Mouse (Mus musculus) embryonic facial prominence, embryonic 15.5 days (tissue): ENCODE data around the gene Lrrc63. TPM values are rescaled to one million over a fixed set of nuclear protein-coding genes. Genes with fewer than 3 reads are reported as not detected.
"Not testable (repeated sequence)": the region's sequence is repeated elsewhere in the genome, so short reads cannot be mapped to it uniquely, and the experiment has no call there.

Source experiments
- ATAC-seq: fragments of 200-750 bp; cut with Nextera tagmentation; 2 replicates; pipeline ENCODE4 v1.8.0; 2017; ENCODE audit warnings: low read depth, moderate TSS enrichment; ENCODE audit not compliant: insufficient number of reproducible peaks, low FRiP score, low TSS enrichment
- H3K27ac ChIP-seq: fragments of 300-500 bp; sonication (generic); replicated peaks from 2 replicates; pipeline ENCODE4 v1.5.1; 2015; ENCODE audit warnings: mild to moderate bottlenecking, inconsistent platforms
- H3K27me3 ChIP-seq: fragments of 300-500 bp; sonication (generic); 2 replicates; pipeline ENCODE4 v1.6.1; 2015; ENCODE audit warnings: inconsistent platforms
- H3K36me3 ChIP-seq: fragments of 300-500 bp; sonication (generic); 2 replicates; pipeline ENCODE4 v1.6.1; 2015; ENCODE audit warnings: mild to moderate bottlenecking, inconsistent platforms
- H3K4me1 ChIP-seq: fragments of 300-500 bp; sonication (generic); 2 replicates; pipeline ENCODE4 v1.6.1; 2015; ENCODE audit warnings: inconsistent platforms
- H3K4me2 ChIP-seq: fragments of 300-500 bp; sonication (generic); replicated peaks from 2 replicates; pipeline ENCODE4 v1.6.1; 2015; ENCODE audit warnings: mild to moderate bottlenecking, inconsistent platforms
- H3K4me3 ChIP-seq: fragments of 300-500 bp; sonication (generic); replicated peaks from 2 replicates; pipeline ENCODE4 v1.5.1; 2015; ENCODE audit warnings: mild to moderate bottlenecking, inconsistent platforms
- H3K9ac ChIP-seq: fragments of 300-500 bp; sonication (generic); 2 replicates; pipeline ENCODE4 v1.6.1; 2015; ENCODE audit warnings: inconsistent platforms
- H3K9me3 ChIP-seq: fragments of 300-500 bp; sonication (generic); replicated peaks from 2 replicates; pipeline ENCODE4 v1.6.1; 2016; ENCODE audit warnings: inconsistent platforms
- WGBS: fragments of 180-500 bp; shearing (Covaris S2); methylation state at CpG from one replicate; pipeline ENCODE4 v1.1.7; 2015; 5-methylcytosine and 5-hydroxymethylcytosine counted together
- polyA plus RNA-seq: library from polyadenylated mRNA; unstranded; fragments of >200 nt; fragmentation: Nextera tagmentation; extraction: Ambion mirVana; gene quantifications from 2 replicates; pipeline ENCODE4 v1.2.1, GENCODE M21; 2015

Gene Lrrc63
- polyA plus RNA-seq, 1 experiment from 2014 or later, result not detected

DNA sequence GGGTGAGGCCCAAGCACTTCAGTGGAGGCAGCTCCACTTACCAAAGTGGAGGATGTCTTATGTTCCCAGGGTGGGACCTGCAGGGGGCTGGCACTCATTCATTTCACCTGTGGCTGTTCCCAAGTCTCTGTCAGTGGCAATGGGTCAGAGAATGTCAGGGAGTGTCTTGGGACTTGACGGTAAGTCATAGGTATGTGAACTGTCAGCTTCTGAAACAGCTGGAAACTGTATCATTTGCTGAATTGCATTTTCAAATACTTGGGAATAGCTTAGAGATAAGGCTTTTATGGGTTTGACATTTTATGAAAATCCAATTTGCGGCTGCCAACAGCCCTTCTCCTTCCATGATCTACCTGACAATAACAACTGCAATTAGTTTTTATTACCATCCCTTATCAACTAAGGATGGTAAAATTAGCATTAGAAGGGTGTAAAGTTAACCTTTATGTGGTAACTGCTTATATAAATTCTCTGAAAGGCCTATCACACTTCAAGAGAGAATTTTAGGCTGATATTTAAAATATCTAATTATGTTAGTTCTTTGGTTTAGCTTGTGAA, 35.0 kb upstream of the Lrrc63 start:
- WGBS, result 86% methylated on average over 2 of the region's 2 CpGs
- Histone ChIP-seq H3K27me3 (no peaks in the 10 kb centered on the region), H3K4me2 (no peak overlapping the region), H3K4me1 (no peaks in the 10 kb centered on the region), H3K9me3 (no peaks in the 10 kb centered on the region), H3K4me3 (no peak overlapping the region), H3K27ac (no peak overlapping the region), H3K36me3 (no peaks in the 10 kb centered on the region), H3K9ac (no peak overlapping the region)
- no peak for ATAC-seq

DNA sequence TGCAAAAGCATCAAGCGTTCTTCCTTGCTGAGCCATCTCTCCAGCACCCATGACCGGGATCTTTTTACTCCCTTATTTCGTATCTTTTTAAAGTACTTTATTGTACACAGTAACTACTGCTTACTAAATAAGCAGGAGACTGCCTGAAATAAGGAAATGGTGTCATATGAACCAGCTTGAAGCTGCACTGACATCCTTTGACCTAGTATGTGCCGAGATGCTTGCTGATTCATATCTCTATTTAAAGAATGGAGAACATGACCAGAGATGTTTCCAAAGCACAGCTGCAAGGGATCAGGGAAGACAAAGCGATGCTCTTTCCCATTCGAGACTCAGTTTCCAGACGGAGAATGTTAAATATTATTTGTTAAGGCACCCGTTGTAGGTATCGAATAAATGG, 33.7 kb upstream of the Lrrc63 start:
- WGBS, result 86% methylated on average over 9 of the region's 9 CpGs
- H3K9ac ChIP-seq, result no peak overlapping the region
- no peak for ATAC-seq

DNA sequence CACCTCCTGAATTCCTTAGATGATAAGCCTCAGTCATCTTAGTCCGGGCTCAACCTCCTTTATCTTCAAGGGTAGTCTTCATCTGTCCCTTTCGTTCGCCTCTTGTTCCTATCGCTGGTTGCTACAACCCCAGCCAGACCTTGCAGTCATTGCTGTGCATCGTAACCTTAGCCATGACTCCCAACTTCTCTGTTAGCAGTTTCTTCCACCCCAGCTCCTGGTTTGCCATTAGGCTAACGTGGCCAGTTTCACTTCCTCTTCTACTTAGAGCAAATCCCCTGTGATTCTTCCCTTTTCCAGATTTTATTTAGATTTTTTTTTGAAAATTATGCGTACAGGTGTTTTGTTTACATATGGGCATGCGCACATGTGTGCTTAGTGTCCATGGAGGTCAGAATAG, 33.2 kb upstream of the Lrrc63 start:
- Histone ChIP-seq H3K4me3 (no peak overlapping the region), H3K9me3 (no peaks in the 10 kb centered on the region), H3K9ac (no peak overlapping the region), H3K27me3 (no peaks in the 10 kb centered on the region), H3K27ac (no peak overlapping the region), H3K4me1 (no peaks in the 10 kb centered on the region), H3K4me2 (no peak overlapping the region), H3K36me3 (no peaks in the 10 kb centered on the region)
- ATAC-seq, result no peak
- 84% methylated on average over 8 of the region's 8 CpGs for WGBS

More for the DNA sequence above, 33.7 kb upstream of the Lrrc63 start:
- no peak overlapping the region for H3K4me2 ChIP-seq
- no peaks in the 10 kb centered on the region for H3K4me1 ChIP-seq
- no peak overlapping the region for H3K4me3 ChIP-seq
- no peak overlapping the region for H3K27ac ChIP-seq
- no peaks in the 10 kb centered on the region for H3K27me3 ChIP-seq
- H3K9me3 ChIP-seq, result no peaks in the 10 kb centered on the region
- no peaks in the 10 kb centered on the region for H3K36me3 ChIP-seq

DNA sequence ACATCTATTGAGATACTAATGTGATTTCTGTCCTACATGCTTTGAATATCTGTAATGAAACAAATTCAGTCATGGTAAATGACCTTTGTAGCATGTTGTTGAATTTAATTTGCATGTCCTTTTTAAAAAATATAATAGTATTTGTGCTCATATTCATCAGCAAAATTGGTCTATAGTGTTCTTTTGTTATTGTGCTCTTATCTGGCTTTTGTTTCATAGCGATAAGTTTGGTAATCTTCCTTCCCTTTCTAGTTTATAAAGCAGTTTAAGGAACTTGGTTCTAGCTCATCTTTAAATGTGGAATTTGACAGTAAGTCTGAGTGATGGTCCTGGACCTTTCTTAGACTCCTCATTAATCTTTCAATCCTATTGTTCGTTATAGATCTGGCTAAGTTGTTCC, 28.7 kb upstream of the Lrrc63 start:
- Histone ChIP-seq H3K9me3 (no peaks in the 10 kb centered on the region), H3K4me1 (no peaks in the 10 kb centered on the region), H3K4me2 (no peak overlapping the region), H3K36me3 (no peaks in the 10 kb centered on the region), H3K27me3 (no peaks in the 10 kb centered on the region), H3K9ac (no peak overlapping the region), H3K27ac (no peak overlapping the region), H3K4me3 (no peak overlapping the region)
- WGBS, result 91% methylated on average over 2 of the region's 2 CpGs
- ATAC-seq, result no peak

GRCm38 (mm10) chr14:75154481-75154880, 23.8 kb upstream of the Lrrc63 start:
- WGBS, result 75% methylated on average over 8 of the region's 8 CpGs
- no peak for ATAC-seq
- no peaks in the 10 kb centered on the region for H3K9me3 ChIP-seq
- H3K27me3 ChIP-seq, result no peaks in the 10 kb centered on the region
- no peaks in the 10 kb centered on the region for H3K36me3 ChIP-seq
- no peaks in the 10 kb centered on the region for H3K4me1 ChIP-seq
- no peak overlapping the region for H3K4me3 ChIP-seq
- no peak overlapping the region for H3K9ac ChIP-seq
- H3K27ac ChIP-seq, result no peak overlapping the region
- no peak overlapping the region for H3K4me2 ChIP-seq

GRCm38 (mm10) chr14:75151146-75151545, 20.5 kb upstream of the Lrrc63 start:
- no peak overlapping the region for H3K4me3 ChIP-seq
- no peaks in the 10 kb centered on the region for H3K9me3 ChIP-seq
- ATAC-seq, result no peak
- 78% methylated on average over 3 of the region's 3 CpGs for WGBS
- no peak overlapping the region for H3K9ac ChIP-seq
- no peaks in the 10 kb centered on the region for H3K27me3 ChIP-seq
- H3K27ac ChIP-seq, result no peak overlapping the region
- H3K4me2 ChIP-seq, result no peak overlapping the region
- no peaks in the 10 kb centered on the region for H3K36me3 ChIP-seq
- no peaks in the 10 kb centered on the region for H3K4me1 ChIP-seq

GRCm38 (mm10) chr14:75150653-75151052, 20.0 kb upstream of the Lrrc63 start:
- H3K4me3 ChIP-seq, result no peak overlapping the region
- ATAC-seq, result no peak
- H3K4me1 ChIP-seq, result no peaks in the 10 kb centered on the region
- H3K9ac ChIP-seq, result no peak overlapping the region
- H3K27ac ChIP-seq, result no peak overlapping the region
- no peak overlapping the region for H3K4me2 ChIP-seq
- WGBS, result 66% methylated on average over 2 of the region's 2 CpGs
- no peaks in the 10 kb centered on the region for H3K36me3 ChIP-seq
- no peaks in the 10 kb centered on the region for H3K9me3 ChIP-seq
- no peaks in the 10 kb centered on the region for H3K27me3 ChIP-seq

GRCm38 (mm10) chr14:75148229-75148628, 17.5 kb upstream of the Lrrc63 start:
- no peaks in the 10 kb centered on the region for H3K9me3 ChIP-seq
- no peak overlapping the region for H3K27ac ChIP-seq
- no peak overlapping the region for H3K4me3 ChIP-seq
- no peak overlapping the region for H3K9ac ChIP-seq
- ATAC-seq, result no peak
- H3K36me3 ChIP-seq, result no peaks in the 10 kb centered on the region
- no peaks in the 10 kb centered on the region for H3K27me3 ChIP-seq
- 69% methylated on average over 9 of the region's 9 CpGs for WGBS
- H3K4me1 ChIP-seq, result no peaks in the 10 kb centered on the region
- no peak overlapping the region for H3K4me2 ChIP-seq

DNA sequence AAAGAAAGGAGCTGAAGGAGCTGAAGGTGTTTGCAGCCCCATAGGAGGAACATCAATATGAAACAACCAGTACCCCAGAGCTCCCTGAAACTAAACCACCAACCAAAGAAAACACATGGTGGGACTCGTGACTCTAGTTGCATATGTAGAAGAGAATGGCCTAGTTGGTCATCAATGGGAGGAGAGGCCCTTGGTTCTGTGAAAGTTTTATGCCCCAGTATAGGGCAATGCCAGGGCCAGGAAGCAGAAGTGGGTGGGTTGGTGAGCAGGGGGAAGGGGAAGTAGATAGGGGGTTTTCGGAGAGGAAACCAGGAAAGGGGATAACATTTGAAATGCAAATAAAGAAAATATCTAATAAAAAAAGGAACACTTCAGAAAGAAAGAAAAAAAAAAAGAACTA, 17.0 kb upstream of the Lrrc63 start:
- ATAC-seq, H3K27ac ChIP-seq, H3K4me3 ChIP-seq, H3K36me3 ChIP-seq, H3K27me3 ChIP-seq, H3K4me2 ChIP-seq, H3K4me1 ChIP-seq, H3K9me3 ChIP-seq, H3K9ac ChIP-seq: not testable (repeated sequence)
- WGBS, result 77% methylated on average over 2 of the region's 2 CpGs

GRCm38 (mm10) chr14:75139225-75139624, 8.5 kb upstream of the Lrrc63 start:
- no peaks in the 10 kb centered on the region for H3K4me1 ChIP-seq
- no peaks in the 10 kb centered on the region for H3K9me3 ChIP-seq
- 85% methylated on average over 2 of the region's 2 CpGs for WGBS
- no peak overlapping the region for H3K4me3 ChIP-seq
- H3K4me2 ChIP-seq, result no peak overlapping the region
- no peak overlapping the region for H3K27ac ChIP-seq
- no peaks in the 10 kb centered on the region for H3K27me3 ChIP-seq
- no peak overlapping the region for H3K9ac ChIP-seq
- no peaks in the 10 kb centered on the region for H3K36me3 ChIP-seq
- no peak for ATAC-seq

- WGBS, result 74% methylated on average over 10 of the region's 10 CpGs
- no peak overlapping the region for H3K27ac ChIP-seq
- no peaks in the 10 kb centered on the region for H3K4me1 ChIP-seq
- ATAC-seq, result no peak
- no peaks in the 10 kb centered on the region for H3K27me3 ChIP-seq
- no peaks in the 10 kb centered on the region for H3K36me3 ChIP-seq
- no peak overlapping the region for H3K9ac ChIP-seq
- no peaks in the 10 kb centered on the region for H3K9me3 ChIP-seq
- no peak overlapping the region for H3K4me3 ChIP-seq
- no peak overlapping the region for H3K4me2 ChIP-seq
Observed at GRCm38 (mm10) chr14:75138503-75138902, 7.8 kb upstream of the Lrrc63 start.

- H3K4me2 ChIP-seq, result no peak overlapping the region
- no peaks in the 10 kb centered on the region for H3K4me1 ChIP-seq
- no peak for ATAC-seq
- H3K27ac ChIP-seq, result peak overlapping the region; percentile 41; the same call in 1 of the 2 replicates
- no peak overlapping the region; the same call in 1 of the 2 replicates for H3K4me3 ChIP-seq
- H3K27me3 ChIP-seq, result no peaks in the 10 kb centered on the region
- H3K36me3 ChIP-seq, result no peaks in the 10 kb centered on the region
- no peaks in the 10 kb centered on the region for H3K9me3 ChIP-seq
- 70% methylated on average over 25 of the region's 25 CpGs for WGBS
- H3K9ac ChIP-seq, result no peak overlapping the region
Observed at GRCm38 (mm10) chr14:75136119-75136966, 5.7 kb upstream of the Lrrc63 start.
